Mouse (Mus musculus) bone marrow, adult 2 months (tissue): ENCODE data around the gene Dpm1.

Experiments used
- CTCF ChIP-seq: fragments of 200-500 bp; IDR thresholded peaks from 2 replicates; pipeline ENCODE4 v1.5.1; 2011; ENCODE audit warnings: low read length, control low read depth; ENCODE audit not compliant: control insufficient read depth, insufficient read depth
- POLR2A ChIP-seq: fragments of 200-500 bp; IDR thresholded peaks from 2 replicates; pipeline ENCODE4 v1.6.1; 2011; ENCODE audit warnings: low read depth, mild to moderate bottlenecking, control low read depth, low read length, borderline replicate concordance; ENCODE audit not compliant: control insufficient read depth

DNA sequence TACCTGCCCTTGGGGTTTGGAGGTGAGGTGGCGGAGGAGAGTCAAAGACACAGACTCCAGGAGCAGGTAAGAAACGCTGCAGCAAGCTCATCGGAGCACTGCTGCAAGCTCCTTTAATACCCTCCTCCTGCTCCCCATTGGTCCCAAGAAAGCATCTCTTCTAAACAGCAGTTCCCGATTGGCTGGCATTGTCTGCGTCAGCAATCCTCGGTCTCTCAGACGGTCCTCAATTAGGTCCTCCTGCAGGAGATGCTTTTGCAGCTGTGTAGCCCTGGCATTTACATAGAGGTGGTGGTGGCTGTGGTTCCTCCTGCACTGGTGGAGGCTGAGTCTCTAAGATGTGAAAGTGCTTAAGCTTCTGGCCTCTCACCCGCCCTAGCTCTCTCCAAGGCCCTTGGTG, 15.2 kb upstream of the Dpm1 start:
- no peak for TF ChIP-seq POLR2A
- no peak for TF ChIP-seq CTCF
